Mouse (Mus musculus): ENCODE measurements around the gene Pramef20. TPM values are rescaled to one million over a fixed set of nuclear protein-coding genes. Genes with fewer than 3 reads are reported as not detected.
"Not testable (repeated sequence)": the region's sequence is repeated elsewhere in the genome, so short reads cannot be mapped to it uniquely, and the experiment has no call there.

Gene Pramef20
- polyA plus RNA-seq, 1 experiment, result not detected

DNA sequence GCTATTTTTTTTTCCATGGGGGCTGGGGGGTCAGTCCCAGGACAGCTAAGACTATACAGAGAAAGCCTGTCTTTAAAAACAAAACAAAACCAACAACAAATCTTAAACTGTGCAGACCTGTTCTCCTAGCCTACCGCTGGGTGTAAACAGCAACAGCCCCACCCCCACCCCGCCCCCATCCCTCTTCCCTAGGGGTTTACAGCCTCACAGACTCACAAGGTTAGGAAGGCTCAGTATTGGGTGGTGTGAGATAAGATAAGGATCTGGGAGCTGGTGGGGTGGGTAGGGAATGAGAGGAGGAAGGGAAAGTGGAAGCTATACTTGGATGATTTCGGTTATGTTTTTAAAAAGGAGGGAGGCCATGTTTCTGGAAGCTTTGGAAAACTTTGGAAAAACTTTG, 18.6 kb upstream of the Pramef20 start:
- no peaks in the 10 kb centered on the region for H3K36me3 ChIP-seq (ENCODE audit: control insufficient read depth, insufficient read depth, low read length)
- TF ChIP-seq POLR2A (IDR thresholded peaks at IDR 0.05; ENCODE audit: control insufficient read depth, low read depth, low read length), result no peak
- no peak for TF ChIP-seq CTCF (IDR thresholded peaks at IDR 0.05; ENCODE audit: control insufficient read depth, insufficient read depth, insufficient replicate concordance, low read depth, low read length)
- H3K27me3 ChIP-seq (ENCODE audit: control insufficient read depth, insufficient read depth, low read length), result no peaks in the 10 kb centered on the region
- no peak overlapping the region for H3K4me3 ChIP-seq (ENCODE audit: control insufficient read depth, low read depth, low read length)
- no peak overlapping the region for H3K27ac ChIP-seq (ENCODE audit: control insufficient read depth, insufficient read depth, low read depth, low read length)
- no peaks in the 10 kb centered on the region for H3K4me1 ChIP-seq (ENCODE audit: control insufficient read depth, insufficient read depth, low read length)

DNA sequence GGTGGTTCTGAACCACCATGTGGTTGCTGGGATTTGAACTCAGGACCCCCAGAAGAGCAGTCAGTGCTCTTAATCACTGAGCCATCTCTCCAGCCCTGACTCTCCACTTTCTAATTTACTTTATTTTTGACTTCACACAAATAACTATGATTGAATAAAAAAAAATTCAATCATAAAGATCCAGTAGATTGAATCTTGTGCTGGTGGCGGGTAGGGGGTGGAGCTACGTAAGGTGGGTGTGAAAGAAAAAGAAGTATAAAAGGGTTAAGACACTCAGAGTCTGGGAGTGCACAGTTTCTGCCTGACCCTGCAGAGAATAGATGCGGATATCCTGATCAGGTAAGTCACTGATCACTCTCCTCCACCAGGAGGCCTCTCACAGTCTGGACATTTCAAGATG, 20.1 kb downstream of the Pramef20 start, which contains the start of gene Gm13119:
Gm13119 (plus strand) TSS at position 301 of the 400 bp plus-strand sequence.
- not testable (repeated sequence) for H3K4me3 ChIP-seq (ENCODE audit: control insufficient read depth, low read depth, low read length); H3K27ac ChIP-seq (ENCODE audit: control insufficient read depth, insufficient read depth, low read depth, low read length); H3K27me3 ChIP-seq (ENCODE audit: control insufficient read depth, insufficient read depth, low read length); H3K4me1 ChIP-seq (ENCODE audit: control insufficient read depth, insufficient read depth, low read length); H3K36me3 ChIP-seq (ENCODE audit: control insufficient read depth, insufficient read depth, low read length)

DNA sequence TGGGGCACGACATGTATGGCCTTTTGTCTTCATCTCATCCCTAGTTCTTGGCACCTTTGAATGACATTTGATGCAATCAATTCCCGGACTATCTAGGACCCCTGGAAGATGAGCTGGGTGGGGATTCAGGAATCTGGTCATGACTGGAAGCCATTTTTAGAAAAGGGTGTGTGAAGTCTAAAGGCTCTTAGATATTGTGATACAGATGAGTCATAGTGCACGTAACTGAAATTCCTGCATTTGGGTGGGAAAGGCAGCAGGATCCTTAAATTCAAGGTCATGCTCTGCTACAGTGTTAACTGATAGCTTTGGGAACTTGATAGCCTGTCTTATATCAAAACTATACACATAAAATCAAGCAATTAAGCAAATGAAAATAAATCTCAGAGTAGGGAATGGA, 41.9 kb downstream of the Pramef20 start:
- H3K27me3 ChIP-seq (ENCODE audit: control insufficient read depth, insufficient read depth, low read length); H3K27ac ChIP-seq (ENCODE audit: control insufficient read depth, insufficient read depth, low read depth, low read length); H3K36me3 ChIP-seq (ENCODE audit: control insufficient read depth, insufficient read depth, low read length); H3K4me3 ChIP-seq (ENCODE audit: control insufficient read depth, low read depth, low read length); H3K4me1 ChIP-seq (ENCODE audit: control insufficient read depth, insufficient read depth, low read length): not testable (repeated sequence)

- not testable (repeated sequence) for H3K4me3 ChIP-seq (ENCODE audit: control insufficient read depth, low read depth, low read length)
Measured at GRCm38 (mm10) chr4:144329949-144330348, 47.8 kb downstream of the Pramef20 start, which contains the start of gene Gm13128. Gene Gm13128 (plus strand): TSS chr4:144330249.

More at GRCm38 (mm10) chr4:144329949-144330348, 47.8 kb downstream of the Pramef20 start, which contains the start of gene Gm13128:
- not testable (repeated sequence) for H3K4me1 ChIP-seq (ENCODE audit: control insufficient read depth, insufficient read depth, low read length); H3K27ac ChIP-seq (ENCODE audit: control insufficient read depth, insufficient read depth, low read depth, low read length); H3K36me3 ChIP-seq (ENCODE audit: control insufficient read depth, insufficient read depth, low read length); H3K27me3 ChIP-seq (ENCODE audit: control insufficient read depth, insufficient read depth, low read length)

Other genes with a start within 250 kb of the Pramef20 start
- not detected in 2 replicates for gene Oog3, start 215.3 kb downstream of the Pramef20 start, polyA plus RNA-seq (2012; rRNA removed)
- not detected in 2 replicates for gene Oog2, start 187.2 kb downstream of the Pramef20 start, polyA plus RNA-seq (2012; rRNA removed)
- gene C87977, start 164.6 kb downstream of the Pramef20 start, polyA plus RNA-seq (2012; rRNA removed), result 0.12 TPM in 1 of 2 replicates, not detected in the other
- gene Pramel5, start 97.4 kb downstream of the Pramef20 start, polyA plus RNA-seq (2012; rRNA removed), result not detected in 2 replicates
- not detected in 2 replicates for gene Gm13128, start 47.7 kb downstream of the Pramef20 start, polyA plus RNA-seq (2012; rRNA removed)
- not detected in 2 replicates for gene Gm13119, start 20.0 kb downstream of the Pramef20 start, polyA plus RNA-seq (2012; rRNA removed)
- gene Pramef12, start 30.5 kb upstream of the Pramef20 start, polyA plus RNA-seq (2012; rRNA removed), result 2.2 and 2.8 TPM in 2 replicates
- gene 1700012P22Rik, start 60.8 kb upstream of the Pramef20 start, polyA plus RNA-seq (2012; rRNA removed), result 111 and 131 TPM in 2 replicates
- not detected in 2 replicates for gene Gm9944, start 75.4 kb upstream of the Pramef20 start, polyA plus RNA-seq (2012; rRNA removed)
- not detected in 2 replicates for gene Aadacl3, start 85.8 kb upstream of the Pramef20 start, polyA plus RNA-seq (2012; rRNA removed)
- not detected in 2 replicates for gene 9430007A20Rik, start 141.9 kb upstream of the Pramef20 start, polyA plus RNA-seq (2012; rRNA removed)
- 0.14 TPM in 1 of 2 replicates, not detected in the other for gene Gm13124, start 187.2 kb upstream of the Pramef20 start, polyA plus RNA-seq (2012; rRNA removed)
- gene Aadacl4, start 235.8 kb upstream of the Pramef20 start, polyA plus RNA-seq (2012; rRNA removed), result not detected in 2 replicates

Measured in testis, adult 2 months (tissue).